Mouse (Mus musculus): ENCODE measurements at regions not wholly inside any gene's neighbourhood (a gene's known extent, or its start where the extent isn't known, plus 50 kb on each side); places are given as distances from the start of the nearest gene placed in this dataset.

DNA sequence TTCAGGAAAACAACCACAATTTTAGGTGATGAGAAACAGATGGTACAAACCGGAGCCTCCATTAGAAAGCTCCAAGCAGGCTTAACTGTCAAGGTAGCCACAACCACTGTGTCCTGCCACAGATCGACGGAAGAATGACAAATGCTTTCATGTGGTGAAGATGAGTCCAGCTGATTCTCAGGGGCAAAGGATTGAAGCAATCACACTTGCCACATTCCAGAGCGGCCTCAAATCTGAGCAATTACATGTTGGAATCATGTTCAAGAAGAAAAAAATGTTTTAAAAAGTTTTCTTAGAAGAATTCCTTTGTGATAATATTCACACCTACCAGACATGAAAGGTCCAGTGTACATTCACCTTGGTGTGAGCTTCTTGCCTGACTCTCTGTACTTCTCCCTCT lies 57.7 kb upstream of the Far2 start:
- no peak overlapping the region for H3K4me2 ChIP-seq (ENCODE audit: low read depth, low read length)
- no peaks in the 10 kb centered on the region for H3K4me1 ChIP-seq (ENCODE audit: control insufficient read depth, insufficient read depth, low read length)
- WGBS = 71% methylated on average over 4 of the region's 4 CpGs
- no peak for ATAC-seq (replicated peaks; ENCODE audit: extremely low read depth, insufficient read depth, low FRiP score)
- H3K36me3 ChIP-seq (ENCODE audit: control insufficient read depth, insufficient read depth) = no peaks in the 10 kb centered on the region
- H3K27me3 ChIP-seq (ENCODE audit: control insufficient read depth, insufficient read depth, low read length) = no peaks in the 10 kb centered on the region
- H3K9ac ChIP-seq (ENCODE audit: low read length) = no peak overlapping the region
- H3K27ac ChIP-seq (ENCODE audit: low read length) = no peak overlapping the region
- H3K4me3 ChIP-seq (ENCODE audit: low read length) = no peak overlapping the region
- no peaks in the 10 kb centered on the region for H3K9me3 ChIP-seq (replicated peaks; ENCODE audit: control insufficient read depth, low read length)

Data from heart, embryonic 16.5 days (tissue).